Mouse (Mus musculus): ENCODE results near the gene Prpf8. TPM values are rescaled to one million over a fixed set of nuclear protein-coding genes. Genes with fewer than 3 reads are reported as not detected.
"Not testable (repeated sequence)": the region's sequence is repeated elsewhere in the genome, so short reads cannot be mapped to it uniquely, and the experiment has no call there.

The Prpf8 gene
- 10 to 100 TPM; 70.1 to 70.9 TPM for total RNA-seq (2021)
- long read RNA-seq, experiment 1, full-length matches to known transcripts = 3 of 32 reads
- long read RNA-seq, experiment 1, partial matches to known transcripts = 29 of 32 reads
- long read RNA-seq, experiment 1, other reads (novel, unspliced or antisense) = 0 of 32 reads
- long read RNA-seq, experiment 2, full-length matches to known transcripts = 1 of 25 reads
- long read RNA-seq, experiment 2, partial matches to known transcripts = 24 of 25 reads
- long read RNA-seq, experiment 2, other reads (novel, unspliced or antisense) = 0 of 25 reads

DNA sequence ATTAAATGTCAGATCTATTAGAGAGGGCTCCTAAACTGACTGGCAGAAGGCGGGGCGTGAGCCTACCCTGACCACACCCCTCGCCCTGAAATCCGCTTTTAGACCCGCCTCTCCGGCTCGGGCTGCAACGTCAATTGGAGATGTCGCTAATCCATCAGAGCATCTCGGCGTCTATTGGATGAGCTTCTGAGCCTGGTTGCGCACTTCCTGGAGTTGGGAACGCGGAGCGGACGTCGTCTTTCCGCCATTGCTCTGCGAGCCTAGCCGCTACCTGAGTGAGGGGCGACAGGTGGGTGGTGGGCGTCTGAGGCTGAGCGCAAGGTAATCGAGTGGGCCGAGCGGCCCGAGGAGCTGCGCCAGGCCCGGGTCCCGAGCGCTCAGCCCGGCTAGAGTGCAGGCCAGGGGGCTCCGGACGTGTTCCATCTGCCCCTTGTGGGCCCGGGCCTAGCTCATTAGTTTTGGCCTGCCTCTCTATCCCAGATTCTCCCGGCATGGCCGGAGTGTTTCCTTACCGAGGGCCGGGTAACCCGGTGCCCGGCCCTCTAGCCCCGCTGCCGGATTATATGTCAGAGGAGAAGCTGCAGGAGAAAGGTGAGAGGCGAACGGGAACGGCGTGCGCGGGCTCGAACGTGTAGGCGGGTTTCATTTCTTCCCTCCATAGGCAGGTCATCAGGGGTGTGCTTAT, at the start of gene Prpf8:
Gene Prpf8 (plus strand): TSS at position 216 of the 685 bp plus-strand sequence.
- peak; percentile 99 for DNase-seq (ENCODE audit: low spot score)

DNA sequence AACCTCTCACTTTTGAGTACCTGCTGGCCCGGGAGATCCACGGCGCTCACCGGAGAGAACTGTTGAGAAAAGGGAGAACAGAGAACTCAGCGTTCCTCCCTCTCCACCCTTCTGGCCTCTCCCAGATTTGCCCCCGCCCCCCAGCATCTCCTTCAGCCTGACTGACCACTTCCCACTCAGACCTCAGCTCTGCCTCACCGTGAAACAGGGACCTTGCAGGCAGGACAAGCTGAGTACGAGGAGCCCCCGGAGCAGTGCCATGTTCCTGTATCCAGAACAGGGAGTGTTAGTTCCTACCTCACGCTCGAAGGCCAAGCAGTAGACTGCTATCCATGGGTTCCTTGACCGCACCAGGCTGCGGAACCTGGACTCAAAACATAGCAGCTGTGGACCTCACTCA, 48.4 kb upstream of the Prpf8 start:
- no peak for DNase-seq (ENCODE audit: low spot score)

DNA sequence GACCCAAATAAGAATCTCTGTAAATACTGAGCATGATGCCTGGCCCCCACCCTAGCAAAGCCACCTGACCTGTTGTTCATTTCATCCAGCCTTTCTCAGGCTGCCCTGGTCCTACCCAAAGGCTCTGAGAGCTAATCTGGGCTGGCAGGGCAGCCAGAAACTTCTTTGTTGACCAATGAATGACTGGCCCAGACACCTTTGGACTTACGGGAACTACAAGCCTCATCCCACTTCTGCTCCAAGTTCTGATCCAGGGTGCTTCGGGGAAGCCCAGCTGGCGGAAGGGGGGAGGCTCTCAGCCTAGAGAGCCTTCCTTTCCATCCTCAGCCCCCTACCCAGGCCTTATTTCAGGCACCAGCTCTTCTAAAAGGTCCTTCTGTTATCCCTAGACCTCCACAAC, 47.8 kb upstream of the Prpf8 start:
- no peak for DNase-seq (ENCODE audit: low spot score)

DNA sequence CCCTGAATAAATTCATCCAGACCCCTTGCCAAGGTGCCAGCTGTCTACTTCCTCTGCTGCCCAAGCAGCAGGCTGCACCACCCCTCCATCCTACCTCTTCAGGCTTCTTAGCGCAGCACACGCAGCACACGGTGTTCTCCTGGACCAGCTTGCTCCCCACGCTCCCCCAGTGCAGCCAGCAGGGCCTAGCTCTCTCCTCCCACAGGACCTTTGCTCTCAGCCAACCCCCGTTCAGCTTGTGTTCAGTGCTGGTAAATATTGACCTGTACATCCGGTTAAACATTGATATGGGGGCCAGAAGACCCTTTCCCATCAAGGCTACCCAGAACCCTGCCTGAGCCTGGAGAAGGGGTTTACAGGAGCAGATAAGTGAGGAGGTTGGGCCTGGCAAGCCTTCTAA, 47.3 kb upstream of the Prpf8 start, which contains the start of gene Serpinf2:
Gene Serpinf2 (minus strand): TSS at position 229 of the 400 bp plus-strand sequence.
- DNase-seq (ENCODE audit: low spot score) = no peak

DNA sequence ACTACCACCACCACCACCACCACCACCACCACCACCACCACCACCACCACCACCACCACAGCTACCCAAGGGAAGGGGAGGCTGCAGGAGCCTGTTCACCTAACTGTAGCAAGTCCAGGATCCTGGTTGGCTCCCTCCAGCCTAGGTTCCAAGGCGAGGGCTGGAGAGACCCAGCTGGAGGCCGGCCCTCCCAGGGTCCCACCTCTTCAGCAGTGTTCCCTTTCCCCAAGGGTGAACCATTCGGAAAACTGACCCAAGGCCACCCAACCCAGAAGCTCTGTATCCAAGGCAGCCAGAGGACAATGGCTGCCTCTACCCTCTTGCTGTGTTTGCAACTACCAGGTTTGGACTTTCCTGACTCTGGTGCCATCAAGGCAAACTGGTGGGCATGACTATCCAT, 46.7 kb upstream of the Prpf8 start:
- no peak for DNase-seq (ENCODE audit: low spot score)

DNA sequence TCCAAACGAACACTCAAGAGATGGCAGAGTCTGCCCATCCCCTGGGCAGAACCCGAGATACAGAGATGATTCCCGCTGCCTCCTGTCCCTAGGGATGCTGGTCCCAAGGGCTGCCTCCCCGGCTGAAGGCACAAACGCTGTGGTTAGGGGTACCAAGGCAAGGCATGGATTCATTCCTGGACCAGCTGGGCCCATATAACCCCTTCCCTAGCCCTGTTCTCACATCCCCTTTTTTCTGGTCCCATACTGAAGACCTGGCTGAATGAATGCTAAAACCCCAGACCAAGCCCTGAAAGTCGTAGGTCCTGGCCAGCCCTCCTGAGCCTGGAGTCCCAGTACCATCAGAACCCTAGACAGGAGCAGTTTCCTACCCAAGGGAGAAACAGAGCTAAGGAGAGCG, 45.6 kb upstream of the Prpf8 start:
- DNase-seq (ENCODE audit: low spot score) = no peak

DNA sequence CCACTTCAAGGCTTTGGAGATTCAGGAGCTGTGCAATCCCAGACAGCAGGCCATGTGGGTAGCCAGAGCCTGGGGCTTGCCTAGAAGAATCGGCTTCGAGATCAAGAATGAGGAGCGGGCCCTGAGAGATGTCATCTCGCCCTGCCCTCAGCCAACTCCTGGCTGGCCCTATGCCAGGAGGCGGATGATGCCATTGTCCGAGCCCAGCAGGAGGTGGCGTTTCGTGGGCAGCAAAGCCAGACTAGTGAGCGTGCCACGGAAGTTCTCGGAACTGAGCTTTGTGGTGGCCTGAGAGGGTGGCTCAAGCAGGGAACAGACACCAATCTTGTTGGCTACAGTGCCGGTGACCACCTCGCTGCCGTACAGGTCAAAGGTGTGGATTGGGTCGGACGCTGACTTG, 45.0 kb upstream of the Prpf8 start:
- no peak for DNase-seq (ENCODE audit: low spot score)

DNA sequence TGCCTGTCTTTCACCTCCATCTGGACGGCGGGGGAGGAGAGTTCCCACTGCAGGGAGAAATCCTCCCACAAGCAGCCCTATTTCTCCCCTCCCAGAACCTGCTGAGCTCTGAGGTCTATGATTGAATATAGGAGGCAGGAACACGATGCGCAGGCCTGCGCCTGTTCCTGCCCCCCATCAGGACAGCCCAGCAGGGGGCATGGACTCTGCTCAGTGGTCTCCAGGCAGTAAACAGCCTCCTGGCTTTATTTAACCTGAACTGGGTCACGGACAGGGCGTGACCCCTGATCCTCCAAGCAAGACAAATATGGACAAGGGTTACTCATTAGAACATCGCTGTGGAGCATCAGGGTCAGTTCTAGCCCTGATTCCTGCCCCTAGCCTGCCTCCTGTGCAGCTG, 42.9 kb upstream of the Prpf8 start:
- no peak for DNase-seq (ENCODE audit: low spot score)

DNA sequence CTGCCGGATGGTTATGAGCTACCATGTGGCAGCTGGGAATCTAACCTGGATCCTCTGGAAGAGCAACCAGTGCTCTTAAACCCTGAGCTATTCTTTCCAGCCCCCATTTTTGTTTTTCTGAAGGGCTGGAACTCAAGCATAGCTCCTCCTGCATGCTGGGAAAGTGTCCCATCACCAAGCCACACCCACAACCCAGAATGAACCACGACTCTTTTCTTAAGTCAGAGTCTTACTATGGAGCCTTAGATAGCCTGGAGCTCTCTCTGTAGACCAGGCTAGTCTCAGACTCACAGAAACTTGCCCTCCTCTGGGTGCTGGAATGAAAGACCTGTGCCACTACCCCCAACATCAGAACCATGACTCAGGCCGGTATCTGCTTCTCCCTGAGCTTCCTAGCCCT, 38.0 kb upstream of the Prpf8 start:
- DNase-seq (ENCODE audit: low spot score) = no peak

DNA sequence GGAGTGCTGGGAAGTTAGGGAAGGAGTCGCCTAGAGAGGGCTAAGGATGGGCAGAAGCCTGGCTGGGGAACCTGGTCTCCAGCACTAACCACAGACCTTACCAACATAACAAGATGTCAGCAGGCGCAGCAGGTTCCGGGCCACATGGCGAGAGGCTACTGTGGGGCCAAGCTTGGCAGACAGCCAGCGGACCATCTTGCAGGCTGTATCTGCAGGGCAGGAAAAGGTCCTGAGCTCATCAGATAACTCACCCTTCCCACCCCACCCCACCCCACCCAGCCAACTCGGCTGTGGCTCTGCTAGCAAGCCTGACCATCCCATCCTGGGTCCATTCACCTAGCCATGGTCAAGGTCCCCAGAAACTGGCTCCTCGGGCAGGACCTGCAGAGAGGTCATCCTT, 36.9 kb upstream of the Prpf8 start:
- no peak for DNase-seq (ENCODE audit: low spot score)

DNA sequence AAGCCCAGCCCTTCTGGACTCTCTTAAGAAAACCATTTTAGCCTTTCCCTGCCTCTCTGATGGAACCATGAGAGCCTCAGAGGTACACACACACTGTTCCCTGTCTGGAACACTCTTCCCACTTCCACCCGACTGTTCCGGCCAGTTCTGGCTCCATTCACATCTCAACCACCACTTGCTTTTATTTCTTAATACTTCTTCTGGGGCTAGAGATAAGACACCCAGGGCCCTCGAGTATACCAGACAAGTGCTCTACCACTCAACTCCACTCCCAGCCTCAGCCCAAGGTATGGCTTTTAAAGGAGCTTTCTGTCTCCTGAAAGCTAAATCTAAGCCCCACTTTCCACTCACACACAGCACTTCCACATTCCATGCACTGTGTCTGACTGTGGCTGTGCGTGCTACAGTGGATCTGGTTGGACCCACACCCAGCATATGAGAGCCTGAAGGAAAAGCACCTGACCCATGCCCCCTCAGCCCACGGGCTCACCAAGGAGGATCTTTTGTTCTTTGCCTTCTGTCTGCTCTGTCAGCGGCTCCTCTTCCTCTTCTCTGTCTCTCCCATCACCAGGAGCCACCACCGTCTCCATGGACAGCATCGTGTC, 36.2 kb upstream of the Prpf8 start:
- no peak for DNase-seq (ENCODE audit: low spot score)

DNA sequence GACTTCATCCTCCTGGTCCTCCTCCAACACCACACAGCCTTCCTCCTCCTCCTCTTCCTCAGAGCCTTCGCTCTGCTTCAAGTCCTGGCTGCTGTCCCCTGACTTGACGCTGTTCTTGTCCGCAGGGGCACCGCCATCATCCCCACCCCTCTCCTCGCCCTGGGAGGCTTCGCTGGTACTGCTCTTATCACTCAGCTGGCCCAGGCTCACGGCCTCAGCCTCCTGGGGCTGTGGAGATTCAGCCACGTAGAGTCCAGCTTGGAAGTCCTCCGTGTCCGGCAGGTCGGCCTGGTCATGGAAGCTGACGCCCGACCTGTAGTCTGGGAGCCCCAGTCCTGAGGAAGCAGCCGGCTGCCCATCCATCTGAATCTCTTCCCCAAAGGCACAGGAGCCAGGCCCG, 35.7 kb upstream of the Prpf8 start:
- DNase-seq (ENCODE audit: low spot score) = no peak

DNA sequence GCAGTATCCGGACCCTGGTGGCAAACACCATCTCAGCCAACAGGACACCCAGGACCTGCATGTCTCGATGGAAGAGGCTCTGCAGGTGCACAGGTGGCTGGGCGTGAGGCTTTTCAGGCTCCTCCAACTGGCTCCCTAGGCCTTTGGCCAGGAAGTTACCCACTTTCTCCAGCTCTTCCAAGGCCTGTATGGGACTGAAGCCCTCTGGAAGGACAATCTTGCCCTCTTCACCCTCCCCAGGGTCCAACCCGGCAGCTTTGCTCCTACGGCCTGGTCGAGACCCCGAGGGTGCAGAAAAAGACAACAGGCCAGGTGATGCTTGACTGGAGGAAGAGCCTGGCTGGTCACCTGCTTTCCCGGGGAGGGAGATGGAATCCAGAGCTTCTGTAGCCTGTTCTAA, 34.5 kb upstream of the Prpf8 start:
- no peak for DNase-seq (ENCODE audit: low spot score)

DNA sequence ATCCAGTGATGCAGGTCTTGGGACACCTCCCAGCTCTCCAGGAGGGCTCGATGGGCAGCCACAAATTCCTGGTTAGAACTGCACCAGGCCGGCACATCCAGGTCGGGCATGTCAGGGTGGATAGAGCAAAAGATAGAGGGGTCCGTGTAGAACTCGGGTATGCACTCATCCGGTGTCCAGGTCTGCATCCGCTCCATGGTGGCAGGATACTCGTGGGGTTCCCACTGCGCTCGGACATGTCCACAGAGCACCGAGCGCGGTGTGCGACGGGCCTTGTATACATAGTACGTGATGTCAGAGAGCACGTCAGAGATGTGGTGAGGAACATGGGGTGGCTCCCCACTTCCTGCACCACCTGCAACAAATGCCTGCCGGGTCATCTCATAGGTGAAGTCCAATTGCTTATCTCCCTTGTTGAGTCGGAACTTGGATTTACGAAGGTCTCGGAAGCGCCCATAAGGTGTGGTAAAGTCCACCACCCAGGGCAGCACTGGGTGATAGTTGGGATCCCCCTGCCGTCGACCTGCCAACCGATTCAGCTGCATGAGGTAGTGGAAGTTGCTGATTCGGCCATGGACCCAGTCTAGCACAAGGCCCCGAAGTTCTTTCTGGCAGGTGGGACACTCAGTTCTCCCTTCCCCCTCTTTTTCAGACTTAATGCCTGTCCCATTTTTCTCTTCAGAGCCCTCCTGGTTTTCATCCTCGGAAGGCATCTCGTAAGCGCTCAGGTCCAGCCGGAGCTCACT, 33.6 kb upstream of the Prpf8 start:
- no peak for DNase-seq (ENCODE audit: low spot score)

DNA sequence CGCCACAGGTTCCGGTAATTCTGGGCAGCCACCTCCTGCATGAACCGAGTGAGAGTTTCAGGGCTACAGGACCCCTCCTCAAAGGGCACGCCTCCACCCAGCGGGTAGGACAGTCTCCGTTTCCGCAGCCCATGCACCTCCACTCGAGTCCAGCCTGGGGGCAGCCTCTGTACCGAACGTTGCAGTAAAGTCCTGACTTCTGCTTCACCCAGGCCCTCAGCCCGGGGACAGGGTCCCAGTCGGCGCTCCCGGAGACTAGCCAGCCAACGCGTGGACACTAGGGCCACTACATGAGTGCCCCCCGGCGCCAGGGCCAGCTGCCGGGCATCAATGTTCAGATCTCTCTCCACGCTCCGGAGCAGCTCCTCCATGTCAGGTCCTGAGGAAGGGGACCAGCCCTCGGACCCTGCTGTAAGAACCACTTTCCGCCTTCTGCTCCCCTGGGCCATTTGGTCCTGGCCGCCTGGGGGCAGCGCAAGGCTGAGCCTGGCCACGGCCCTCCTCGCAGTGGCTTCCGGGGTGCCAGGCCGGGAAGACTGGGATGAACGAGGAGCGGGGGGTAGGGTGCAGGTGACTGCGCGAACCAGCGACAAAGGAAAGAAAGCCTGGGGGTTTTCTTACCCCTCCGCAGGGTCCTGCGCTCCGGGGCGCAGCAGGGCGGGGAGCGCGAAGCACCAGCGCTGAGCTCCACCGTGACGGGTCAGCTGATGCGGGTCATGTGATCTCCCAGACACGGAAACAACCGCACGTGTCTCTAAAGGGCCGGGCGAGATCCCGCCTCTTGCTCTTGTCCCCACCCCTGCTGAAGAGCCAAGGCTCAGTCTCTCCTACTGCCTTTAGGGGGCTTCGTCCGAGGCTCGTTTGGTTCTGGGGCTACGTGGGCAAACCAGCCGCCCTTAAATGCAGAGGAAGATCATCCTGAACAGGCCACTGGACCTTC, 32.4 kb upstream of the Prpf8 start, which contains the start of gene Wdr81:
Gene Wdr81 (minus strand): TSS at position 727 of the 940 bp plus-strand sequence.
- DNase-seq (ENCODE audit: low spot score) = peak; percentile 89

DNA sequence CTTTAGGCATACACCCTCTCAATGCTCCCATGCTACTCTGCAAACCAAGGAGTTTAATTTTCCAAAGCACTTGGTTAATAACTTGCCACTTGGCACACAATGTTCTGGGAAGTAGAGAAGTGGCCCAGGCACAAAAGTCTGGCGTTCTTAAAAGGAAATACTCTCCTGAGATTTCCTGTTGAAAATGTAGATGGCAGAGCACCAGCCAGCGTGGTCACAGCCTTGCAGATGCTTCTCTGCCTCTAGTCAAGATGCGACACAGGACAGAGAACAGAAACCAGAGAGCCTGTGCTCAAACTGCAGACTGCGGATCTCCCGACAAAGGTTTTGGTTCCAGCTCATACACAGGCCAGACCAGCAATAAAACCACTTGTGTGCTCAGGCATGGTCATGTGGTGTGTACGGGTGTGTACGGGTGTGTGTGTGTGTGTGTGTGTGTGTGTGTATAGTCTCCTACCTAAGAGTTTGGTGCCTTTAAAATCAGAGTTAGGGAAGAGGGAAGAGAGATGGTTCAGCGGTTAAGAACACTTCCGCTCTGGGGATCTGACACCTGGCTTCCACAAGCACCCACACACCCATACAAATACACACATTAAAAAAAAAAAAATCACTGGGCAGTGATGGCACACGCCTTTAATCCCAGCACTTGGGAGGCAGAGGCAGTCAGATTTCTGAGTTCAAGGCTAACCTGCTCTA, 31.4 kb upstream of the Prpf8 start:
- DNase-seq (ENCODE audit: low spot score) = no peak

DNA sequence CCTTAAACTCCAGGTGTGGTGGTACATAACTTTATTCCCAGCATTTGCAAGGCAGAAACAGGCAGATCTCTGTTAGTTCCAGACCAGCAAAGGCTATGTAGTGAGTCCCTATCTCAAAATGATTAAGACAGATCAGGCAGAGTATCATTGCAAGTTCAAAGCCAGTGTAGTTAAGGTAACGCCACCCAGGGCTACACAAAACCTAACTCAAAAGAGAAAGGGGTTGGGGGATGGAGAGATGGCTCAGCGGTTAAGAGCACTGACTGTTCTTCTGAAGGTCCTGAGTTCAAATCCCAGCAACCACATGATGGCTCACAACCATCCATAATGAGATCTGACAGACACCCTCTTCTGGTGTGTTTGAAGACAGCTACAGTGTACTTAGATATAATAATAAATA, 30.6 kb upstream of the Prpf8 start:
- not testable (repeated sequence) for DNase-seq (ENCODE audit: low spot score)

DNA sequence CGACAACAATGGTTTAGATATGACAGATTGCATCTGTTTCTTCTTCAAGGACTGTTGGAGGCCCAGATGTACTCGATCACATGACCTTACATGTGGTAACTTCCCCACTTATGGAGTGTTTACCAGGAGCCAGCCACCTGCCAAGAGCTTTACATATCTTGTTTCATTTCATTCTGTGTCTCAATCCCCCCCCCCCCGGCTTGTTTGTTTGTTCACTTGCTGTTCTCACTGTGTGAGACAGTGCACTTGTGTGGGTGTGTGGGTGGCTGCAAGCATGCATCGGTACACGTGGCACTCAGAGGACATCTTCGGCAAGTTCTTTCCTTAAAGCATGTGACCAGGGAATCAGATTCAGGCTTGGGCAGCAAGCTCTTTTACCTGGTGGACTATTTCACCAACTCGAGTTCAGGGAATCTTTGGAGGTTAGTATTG, 30.2 kb upstream of the Prpf8 start:
- no peak for DNase-seq (ENCODE audit: low spot score)

DNA sequence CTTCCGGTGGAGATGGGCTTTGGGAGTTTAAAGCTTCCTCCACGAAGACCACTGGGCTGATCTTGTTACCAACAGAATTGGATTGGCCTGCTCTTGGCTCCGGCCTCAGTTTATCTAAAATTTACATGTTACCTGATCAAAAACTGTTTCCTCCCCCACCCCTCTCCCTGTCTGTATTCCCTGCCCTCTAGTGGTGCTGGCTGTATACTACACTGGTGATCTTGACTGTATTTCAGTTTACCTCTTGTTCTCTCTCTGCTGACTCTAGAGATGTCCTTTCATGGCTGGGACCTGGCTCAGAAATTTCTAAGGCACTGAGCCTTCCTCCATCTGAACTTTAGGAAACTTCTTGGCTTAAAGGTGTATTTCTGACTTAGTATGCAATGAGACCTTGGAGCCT, 28.4 kb upstream of the Prpf8 start:
- DNase-seq (ENCODE audit: low spot score) = peak; percentile 42

DNA sequence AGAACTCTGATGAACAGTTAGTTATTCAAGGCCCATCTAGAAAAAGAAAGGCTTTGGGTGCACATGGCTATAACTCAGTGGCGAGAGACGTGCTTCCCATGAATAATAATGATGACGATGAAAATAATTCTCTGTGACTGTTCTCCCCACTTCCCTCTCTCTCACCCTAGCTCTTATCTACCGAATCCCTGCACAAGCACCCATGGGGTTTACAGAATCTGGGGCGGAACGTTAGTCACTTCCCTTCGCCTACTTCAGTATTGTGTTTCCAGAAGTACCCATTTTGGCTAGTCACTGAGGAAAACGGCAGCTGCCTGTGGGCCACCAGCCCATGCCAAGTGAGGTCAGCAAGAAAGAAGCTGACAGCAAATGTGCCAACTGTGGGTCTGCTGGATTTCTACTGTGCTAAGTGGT, 28.0 kb upstream of the Prpf8 start:
- peak; percentile 63 for DNase-seq (ENCODE audit: low spot score)
